Mouse (Mus musculus): ENCODE data around the gene Lyve1. TPM values are rescaled to one million over a fixed set of nuclear protein-coding genes. Genes with fewer than 3 reads are reported as not detected.

Lyve1 gene
- polyA plus RNA-seq, 1 experiment = 0.27 TPM

- no peak overlapping the region for H3K4me3 ChIP-seq (ENCODE audit: control insufficient read depth, low read depth, low read length)
- H3K27ac ChIP-seq (ENCODE audit: control insufficient read depth, insufficient read depth, low read depth, low read length) = no peak overlapping the region
- TF ChIP-seq POLR2A (IDR thresholded peaks at IDR 0.05; ENCODE audit: control insufficient read depth, low read depth, low read length) (no peak), CTCF (IDR thresholded peaks at IDR 0.05; ENCODE audit: control insufficient read depth, insufficient read depth, insufficient replicate concordance, low read depth, low read length) (no peak)
Observed at GRCm38 (mm10) chr7:110894673-110895072, 31.6 kb upstream of the Lyve1 start.

GRCm38 (mm10) chr7:110893943-110894610 lies 31.0 kb upstream of the Lyve1 start:
- no peak overlapping the region for H3K27ac ChIP-seq (ENCODE audit: control insufficient read depth, insufficient read depth, low read depth, low read length)
- H3K4me3 ChIP-seq (ENCODE audit: control insufficient read depth, low read depth, low read length) = no peak overlapping the region
- TF ChIP-seq POLR2A (IDR thresholded peaks at IDR 0.05; ENCODE audit: control insufficient read depth, low read depth, low read length) (no peak), CTCF (IDR thresholded peaks at IDR 0.05; ENCODE audit: control insufficient read depth, insufficient read depth, insufficient replicate concordance, low read depth, low read length) (no peak)
- no peaks in the 10 kb centered on the region for H3K27me3 ChIP-seq (ENCODE audit: control insufficient read depth, insufficient read depth, low read length)
- no peaks in the 10 kb centered on the region for H3K36me3 ChIP-seq (ENCODE audit: control insufficient read depth, insufficient read depth, low read length)
- H3K4me1 ChIP-seq (ENCODE audit: control insufficient read depth, insufficient read depth, low read length) = no peaks in the 10 kb centered on the region; the same call in 1 of the 2 replicates

More at GRCm38 (mm10) chr7:110894673-110895072, 31.6 kb upstream of the Lyve1 start:
- H3K27me3 ChIP-seq (ENCODE audit: control insufficient read depth, insufficient read depth, low read length) = no peaks in the 10 kb centered on the region
- H3K4me1 ChIP-seq (ENCODE audit: control insufficient read depth, insufficient read depth, low read length) = no peaks in the 10 kb centered on the region; the same call in 1 of the 2 replicates
- H3K36me3 ChIP-seq (ENCODE audit: control insufficient read depth, insufficient read depth, low read length) = no peaks in the 10 kb centered on the region

GRCm38 (mm10) chr7:110891501-110891986 lies 28.5 kb upstream of the Lyve1 start:
- TF ChIP-seq CTCF (IDR thresholded peaks at IDR 0.05; ENCODE audit: control insufficient read depth, insufficient read depth, insufficient replicate concordance, low read depth, low read length) (no peak), POLR2A (IDR thresholded peaks at IDR 0.05; ENCODE audit: control insufficient read depth, low read depth, low read length) (no peak)
- Histone ChIP-seq H3K4me3 (ENCODE audit: control insufficient read depth, low read depth, low read length) (no peak overlapping the region), H3K36me3 (ENCODE audit: control insufficient read depth, insufficient read depth, low read length) (no peaks in the 10 kb centered on the region), H3K4me1 (ENCODE audit: control insufficient read depth, insufficient read depth, low read length) (no peaks in the 10 kb centered on the region), H3K27ac (ENCODE audit: control insufficient read depth, insufficient read depth, low read depth, low read length) (no peak overlapping the region), H3K27me3 (ENCODE audit: control insufficient read depth, insufficient read depth, low read length) (no peaks in the 10 kb centered on the region)

- no peak overlapping the region for H3K4me3 ChIP-seq (ENCODE audit: control insufficient read depth, low read depth, low read length)
- no peaks in the 10 kb centered on the region for H3K4me1 ChIP-seq (ENCODE audit: control insufficient read depth, insufficient read depth, low read length)
- H3K27me3 ChIP-seq (ENCODE audit: control insufficient read depth, insufficient read depth, low read length) = no peaks in the 10 kb centered on the region
- no peaks in the 10 kb centered on the region for H3K36me3 ChIP-seq (ENCODE audit: control insufficient read depth, insufficient read depth, low read length)
- TF ChIP-seq CTCF (IDR thresholded peaks at IDR 0.05; ENCODE audit: control insufficient read depth, insufficient read depth, insufficient replicate concordance, low read depth, low read length) (no peak), POLR2A (IDR thresholded peaks at IDR 0.05; ENCODE audit: control insufficient read depth, low read depth, low read length) (no peak)
- H3K27ac ChIP-seq (ENCODE audit: control insufficient read depth, insufficient read depth, low read depth, low read length) = no peak overlapping the region
Observed at GRCm38 (mm10) chr7:110881746-110882333, 18.8 kb upstream of the Lyve1 start.

GRCm38 (mm10) chr7:110878028-110878427 lies 15.0 kb upstream of the Lyve1 start:
- Histone ChIP-seq H3K27ac (ENCODE audit: control insufficient read depth, insufficient read depth, low read depth, low read length) (no peak overlapping the region), H3K27me3 (ENCODE audit: control insufficient read depth, insufficient read depth, low read length) (no peaks in the 10 kb centered on the region), H3K4me1 (ENCODE audit: control insufficient read depth, insufficient read depth, low read length) (no peaks in the 10 kb centered on the region), H3K4me3 (ENCODE audit: control insufficient read depth, low read depth, low read length) (no peak overlapping the region), H3K36me3 (ENCODE audit: control insufficient read depth, insufficient read depth, low read length) (no peaks in the 10 kb centered on the region)
- TF ChIP-seq CTCF (IDR thresholded peaks at IDR 0.05; ENCODE audit: control insufficient read depth, insufficient read depth, insufficient replicate concordance, low read depth, low read length) (no peak), POLR2A (IDR thresholded peaks at IDR 0.05; ENCODE audit: control insufficient read depth, low read depth, low read length) (no peak)

GRCm38 (mm10) chr7:110876965-110877364 lies 13.9 kb upstream of the Lyve1 start:
- H3K36me3 ChIP-seq (ENCODE audit: control insufficient read depth, insufficient read depth, low read length) = no peaks in the 10 kb centered on the region
- TF ChIP-seq CTCF (IDR thresholded peaks at IDR 0.05; ENCODE audit: control insufficient read depth, insufficient read depth, insufficient replicate concordance, low read depth, low read length) (no peak), POLR2A (IDR thresholded peaks at IDR 0.05; ENCODE audit: control insufficient read depth, low read depth, low read length) (no peak)

GRCm38 (mm10) chr7:110868807-110869206 lies 5.8 kb upstream of the Lyve1 start:
- peak overlapping the region; percentile 13; the same call in 1 of the 2 replicates for H3K4me3 ChIP-seq (ENCODE audit: control insufficient read depth, low read depth, low read length)
- H3K27me3 ChIP-seq (ENCODE audit: control insufficient read depth, insufficient read depth, low read length) = no peaks in the 10 kb centered on the region
- TF ChIP-seq POLR2A (IDR thresholded peaks at IDR 0.05; ENCODE audit: control insufficient read depth, low read depth, low read length) (no peak), CTCF (IDR thresholded peaks at IDR 0.05; ENCODE audit: control insufficient read depth, insufficient read depth, insufficient replicate concordance, low read depth, low read length) (no peak)
- no peaks in the 10 kb centered on the region for H3K36me3 ChIP-seq (ENCODE audit: control insufficient read depth, insufficient read depth, low read length)
- no peak overlapping the region for H3K27ac ChIP-seq (ENCODE audit: control insufficient read depth, insufficient read depth, low read depth, low read length)
- H3K4me1 ChIP-seq (ENCODE audit: control insufficient read depth, insufficient read depth, low read length) = 0 out of 2 replicates have a peak, but pooled peaks cover 3% of the 10 kb centered on the region

More at GRCm38 (mm10) chr7:110876965-110877364, 13.9 kb upstream of the Lyve1 start:
- H3K4me1 ChIP-seq (ENCODE audit: control insufficient read depth, insufficient read depth, low read length) = no peaks in the 10 kb centered on the region
- no peaks in the 10 kb centered on the region for H3K27me3 ChIP-seq (ENCODE audit: control insufficient read depth, insufficient read depth, low read length)
- H3K27ac ChIP-seq (ENCODE audit: control insufficient read depth, insufficient read depth, low read depth, low read length) = no peak overlapping the region
- H3K4me3 ChIP-seq (ENCODE audit: control insufficient read depth, low read depth, low read length) = no peak overlapping the region

All from testis, adult 2 months (tissue).